ENCODE assay signal across 9 mouse cellular contexts in the genomic region with DNA sequence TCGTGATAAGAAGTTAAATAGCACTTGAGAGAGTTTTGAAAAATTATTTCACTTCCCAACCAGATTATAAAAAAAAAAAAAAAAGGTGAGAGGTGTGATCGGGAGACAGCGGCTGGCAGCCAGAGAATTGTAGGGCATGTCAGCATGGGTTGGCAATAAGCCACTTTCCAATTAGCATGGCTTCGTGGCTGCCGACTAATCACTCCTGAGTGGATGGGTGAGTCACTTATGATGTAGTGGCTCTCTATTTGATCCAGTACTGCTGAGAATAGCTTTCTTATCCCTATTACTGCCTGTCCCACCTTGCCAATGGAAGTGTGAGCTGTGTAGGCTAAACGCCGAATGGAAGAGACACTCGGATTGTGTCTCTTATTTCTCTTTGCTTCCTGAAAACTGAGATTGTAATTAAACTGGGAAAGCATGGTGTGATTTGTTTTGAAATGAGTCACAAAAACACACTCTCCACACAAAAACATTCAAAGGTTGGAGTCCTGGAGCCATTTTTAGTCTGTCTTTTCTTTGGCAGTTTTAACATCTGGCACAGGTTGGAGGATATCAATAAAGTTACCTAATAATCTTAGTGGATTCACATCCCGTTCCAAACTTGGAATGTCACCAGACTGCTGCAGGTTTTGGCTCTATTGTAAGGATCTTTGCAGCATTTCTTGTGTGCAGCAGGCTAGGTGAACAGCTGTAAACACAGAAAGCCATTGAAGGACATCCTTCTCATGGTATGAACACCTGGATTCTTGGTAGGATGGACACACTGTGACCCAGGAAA.
A peak's percentile ranks its signal among the peaks of the same experiment; 100 is the strongest.
DNase-seq lines count a peak whose midpoint lies in the region; ATAC-seq and TF ChIP-seq lines count a peak whose summit lies in the region.
"Had no signal": no experiment of that assay in that cellular context is flagged by ENCODE, and none has a peak within 500 bp of the region (broad histone marks: within the 10 kb centered on the region; RNA-seq: fewer than 3 reads in every experiment).

No protein-coding gene starts in this region.

- no peaks in the 10 kb centered on the region for H3K9me3 ChIP-seq in forebrain, embryonic 16.5 days (ENCODE audit: control insufficient read depth, low read length)
- no peaks in the 10 kb centered on the region for H3K9me3 ChIP-seq in midbrain, postnatal 0 days (ENCODE audit: low read length)

- H3K9ac ChIP-seq in forebrain, embryonic 16.5 days (replicated peaks; ENCODE audit: low read depth, low read length): no peak overlapping the region
- H3K9ac ChIP-seq in midbrain, postnatal 0 days (replicated peaks; ENCODE audit: low read length, poor library complexity, severe bottlenecking): no peak overlapping the region

- 52% methylated on average over 9 of the region's 9 CpGs for WGBS in lung, adult 2 months
- WGBS in forebrain, embryonic 16.5 days: 12% methylated on average over 9 of the region's 9 CpGs
- WGBS in midbrain, postnatal 0 days: 59% methylated on average over 9 of the region's 9 CpGs

- no peaks in the 10 kb centered on the region for H3K27me3 ChIP-seq in forebrain, embryonic 16.5 days (replicated peaks; ENCODE audit: control insufficient read depth, insufficient read depth, low read length)
- no peaks in the 10 kb centered on the region for H3K27me3 ChIP-seq in midbrain, postnatal 0 days (ENCODE audit: insufficient read depth, low read length)

- H3K4me2 ChIP-seq in forebrain, embryonic 16.5 days (ENCODE audit: low read length): no peak overlapping the region
- H3K4me2 ChIP-seq in midbrain, postnatal 0 days (ENCODE audit: low read depth, low read length, poor library complexity, severe bottlenecking): no peak overlapping the region

- no peak for TF ChIP-seq POLR2A in lung, adult 2 months (IDR thresholded peaks at IDR 0.05; ENCODE audit: borderline replicate concordance, extremely low read depth, low read depth, low read length)

- H3K36me3 ChIP-seq in forebrain, embryonic 16.5 days (ENCODE audit: control insufficient read depth, insufficient read depth): no peaks in the 10 kb centered on the region
- 0 out of 2 replicates have a peak, but pooled peaks cover 3% of the 10 kb centered on the region for H3K36me3 ChIP-seq in midbrain, postnatal 0 days (ENCODE audit: insufficient read depth, low read length)

- DNase-seq in lung, postnatal 36 days: peak; percentile 32
- no peak for DNase-seq in lung, adult 2 months
- peak; percentile 59 to 72 for DNase-seq in cerebellum, adult 18-20 months
- DNase-seq in midbrain, postnatal 0 days (ENCODE audit: low spot score): peak; percentile 78
- no peak for DNase-seq in gastrocnemius, postnatal 4 days (ENCODE audit: low spot score in 2 of 2)
- DNase-seq in right cerebral cortex, adult 2 months (ENCODE audit: low spot score in 2 of 2): no peak
- DNase-seq in layer of hippocampus, adult 11-12 months (ENCODE audit: low spot score): no peak
- DNase-seq: kidney, adult 11 months had no signal

- TF ChIP-seq CTCF in lung, adult 2 months (IDR thresholded peaks at IDR 0.05; ENCODE audit: insufficient read depth, low read length): no peak
- TF ChIP-seq CTCF in midbrain, postnatal 0 days (IDR thresholded peaks at IDR 0.05): no peak

- peaks cover 14% of the 10 kb centered on the region for H3K4me1 ChIP-seq in lung, adult 2 months (ENCODE audit: control insufficient read depth, insufficient read depth, low read length)
- H3K4me1 ChIP-seq in forebrain, embryonic 16.5 days (replicated peaks; ENCODE audit: control insufficient read depth, insufficient read depth, low read length): peaks cover 41% of the 10 kb centered on the region
- H3K4me1 ChIP-seq in midbrain, postnatal 0 days (ENCODE audit: insufficient read depth, low read length): peaks cover 4% of the 10 kb centered on the region; the same call in 1 of the 2 replicates

- H3K27ac ChIP-seq in forebrain, embryonic 16.5 days (ENCODE audit: low read length): peak overlapping the region; percentile 21
- H3K27ac ChIP-seq in midbrain, postnatal 0 days (ENCODE audit: low read depth, low read length): no peak overlapping the region; the same call in 1 of the 2 replicates

- peak; percentile 25; the same call in 1 of the 2 replicates for ATAC-seq in forebrain, embryonic 16.5 days
- no peak for ATAC-seq in midbrain, postnatal 0 days (ENCODE audit: low FRiP score)

- no peak overlapping the region for H3K4me3 ChIP-seq in lung, adult 2 months (replicated peaks; ENCODE audit: extremely low read depth, low read depth, low read length)
- no peak overlapping the region for H3K4me3 ChIP-seq in forebrain, embryonic 16.5 days (replicated peaks; ENCODE audit: low read length)
- no peak overlapping the region for H3K4me3 ChIP-seq in midbrain, postnatal 0 days (ENCODE audit: low read depth, low read length)

Comparison
In these comparisons a context has a peak if more than half of its experiments do, and no peak if none do; other contexts are left out.
1. DNase-seq: peak in lung, postnatal 36 days (single experiment), cerebellum, adult 18-20 months (2 of 2) and midbrain, postnatal 0 days (single experiment); none in lung, adult 2 months (single experiment), gastrocnemius, postnatal 4 days (0 of 2), right cerebral cortex, adult 2 months (0 of 2) and layer of hippocampus, adult 11-12 months (single experiment).